Mouse (Mus musculus) liver, embryonic 16.5 days (tissue): ENCODE measurements around the gene Paqr5. TPM values are rescaled to one million over a fixed set of nuclear protein-coding genes. Genes with fewer than 3 reads are reported as not detected.
A peak's percentile ranks its signal among the peaks of the same experiment; 100 is the strongest.

Experiments
- ATAC-seq: fragments of 200-750 bp; cut with Nextera tagmentation; 2 replicates; pipeline ENCODE4 v1.8.0; 2017; ENCODE audit warnings: low read depth, mild to moderate bottlenecking, moderate number of reproducible peaks, moderate library complexity
- H3K27ac ChIP-seq: fragments of 300-500 bp; sonication (generic); 2 replicates; pipeline ENCODE4 v1.5.1; 2014; ENCODE audit warnings: mild to moderate bottlenecking, low read length
- H3K27me3 ChIP-seq: fragments of 300-500 bp; sonication (generic); 2 replicates; pipeline ENCODE4 v1.6.1; 2014; ENCODE audit warnings: low read depth, low read length, mixed read lengths; ENCODE audit not compliant: control insufficient read depth, insufficient read depth
- H3K36me3 ChIP-seq: fragments of 300-500 bp; sonication (generic); 2 replicates; pipeline ENCODE4 v1.6.1; 2014; ENCODE audit warnings: mild to moderate bottlenecking; ENCODE audit not compliant: control insufficient read depth, insufficient read depth
- H3K4me1 ChIP-seq: fragments of 300-500 bp; sonication (generic); 2 replicates; pipeline ENCODE4 v1.6.1; 2014; ENCODE audit warnings: low read depth, low read length, mixed read lengths; ENCODE audit not compliant: control insufficient read depth
- H3K4me2 ChIP-seq: fragments of 300-500 bp; sonication (generic); 2 replicates; pipeline ENCODE4 v1.6.1; 2014; ENCODE audit warnings: low read depth, low read length, mixed read lengths
- H3K4me3 ChIP-seq: fragments of 300-500 bp; sonication (generic); 2 replicates; pipeline ENCODE4 v1.5.1; 2014; ENCODE audit warnings: low read depth, mild to moderate bottlenecking, low read length
- H3K9ac ChIP-seq: fragments of 300-500 bp; sonication (generic); 2 replicates; pipeline ENCODE4 v1.6.1; 2014; ENCODE audit warnings: low read depth, low read length
- H3K9me3 ChIP-seq: fragments of 300-500 bp; sonication (generic); replicated peaks from 2 replicates; pipeline ENCODE4 v1.6.1; 2016; ENCODE audit warnings: low read length; ENCODE audit not compliant: control insufficient read depth
- WGBS: fragments of 180-500 bp; shearing (Covaris S2); extraction: QIAGEN DNeasy Blood & Tissue Kit; methylation state at CpG from one replicate; pipeline ENCODE4 v1.1.7; 2014; ENCODE audit not compliant: insufficient replicate concordance; 5-methylcytosine and 5-hydroxymethylcytosine counted together
- polyA plus RNA-seq: library from polyadenylated mRNA; unstranded; fragments of >200 nt; fragmentation: Nextera tagmentation; extraction: Ambion mirVana; gene quantifications from 2 replicates; pipeline ENCODE4 v1.2.1, GENCODE M21; 2015

Gene Paqr5
- 0.19 and 0.92 TPM in 2 replicates for polyA plus RNA-seq

GRCm38 (mm10) chr9:62026600-62026999 lies at the start of gene Paqr5:
Gene Paqr5 (minus strand): TSS chr9:62026856.
- Histone ChIP-seq H3K9ac (no peak within 1 kb of the TSS; the same call in 1 of the 2 replicates), H3K36me3 (no peaks in the 10 kb centered on the region), H3K27me3 (peaks cover 20% of the 10 kb centered on the region), H3K4me1 (peaks cover 8% of the 10 kb centered on the region), H3K9me3 (no peaks in the 10 kb centered on the region), H3K4me3 (peak within 1 kb of the TSS; percentile 53), H3K4me2 (peak within 1 kb of the TSS; percentile 66), H3K27ac (no peak within 1 kb of the TSS)
- under 1% methylated on average over 32 of the region's 32 CpGs for WGBS
- ATAC-seq: peak; percentile 77

DNA sequence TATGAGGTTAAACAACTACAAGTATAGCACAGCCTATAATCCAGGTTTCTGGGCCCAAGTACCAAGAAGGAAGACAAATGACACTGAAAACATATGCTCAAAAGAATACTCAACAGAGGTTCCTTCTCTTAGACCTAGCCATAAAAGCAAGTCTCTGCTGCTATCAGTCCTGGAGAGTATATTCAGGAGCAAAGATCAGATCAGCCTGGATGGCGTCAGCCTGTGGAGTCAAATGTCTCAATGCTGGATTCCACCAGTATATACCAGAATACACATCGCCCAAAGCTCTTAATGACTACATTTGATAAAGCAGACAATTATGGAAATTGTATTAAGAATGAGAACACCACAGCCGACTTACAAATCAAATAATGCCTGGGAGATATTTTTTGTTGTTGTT lies 35.6 kb upstream of the Paqr5 start:
- no peak for ATAC-seq
- Histone ChIP-seq H3K27me3 (no peaks in the 10 kb centered on the region), H3K4me2 (no peak overlapping the region)

GRCm38 (mm10) chr9:62060431-62060830 lies 33.8 kb upstream of the Paqr5 start:
- no peak overlapping the region for H3K27ac ChIP-seq
- no peak for ATAC-seq
- 82% methylated on average over 2 of the region's 2 CpGs for WGBS

More for the DNA sequence above, 35.6 kb upstream of the Paqr5 start:
- 61% methylated on average over 3 of the region's 3 CpGs for WGBS
- Histone ChIP-seq H3K36me3 (no peaks in the 10 kb centered on the region), H3K9ac (no peak overlapping the region), H3K9me3 (no peaks in the 10 kb centered on the region), H3K27ac (no peak overlapping the region), H3K4me1 (no peaks in the 10 kb centered on the region), H3K4me3 (no peak overlapping the region)

DNA sequence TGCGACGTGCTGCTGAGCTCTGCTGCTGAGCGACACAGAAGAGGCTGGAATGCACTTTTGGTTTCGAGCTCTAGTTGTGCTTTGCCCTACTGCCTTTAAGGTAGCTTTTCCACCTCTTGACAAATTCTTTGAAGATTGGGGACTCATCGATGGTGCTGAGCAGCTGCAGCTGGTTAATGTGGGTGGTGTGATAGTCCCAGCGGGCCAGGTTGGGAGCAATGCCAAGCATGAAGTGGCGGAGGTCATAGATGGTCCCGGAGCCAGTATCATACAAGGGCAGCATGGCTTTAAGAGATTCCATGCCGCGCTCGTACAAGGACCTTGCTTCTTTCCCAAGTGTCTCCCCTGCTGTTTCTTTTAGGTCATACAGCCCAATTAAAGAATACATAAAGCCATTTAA lies 33.3 kb upstream of the Paqr5 start:
- no peak overlapping the region for H3K27ac ChIP-seq
- no peaks in the 10 kb centered on the region for H3K36me3 ChIP-seq
- H3K4me1 ChIP-seq: no peaks in the 10 kb centered on the region
- no peak for ATAC-seq
- no peaks in the 10 kb centered on the region for H3K27me3 ChIP-seq
- H3K4me3 ChIP-seq: no peak overlapping the region
- H3K4me2 ChIP-seq: no peak overlapping the region
- 80% methylated on average over 11 of the region's 11 CpGs for WGBS
- no peaks in the 10 kb centered on the region for H3K9me3 ChIP-seq
- H3K9ac ChIP-seq: no peak overlapping the region

More at GRCm38 (mm10) chr9:62060431-62060830, 33.8 kb upstream of the Paqr5 start:
- Histone ChIP-seq H3K4me1 (no peaks in the 10 kb centered on the region), H3K4me3 (no peak overlapping the region), H3K9ac (no peak overlapping the region), H3K36me3 (no peaks in the 10 kb centered on the region), H3K9me3 (no peaks in the 10 kb centered on the region), H3K27me3 (no peaks in the 10 kb centered on the region), H3K4me2 (no peak overlapping the region)

GRCm38 (mm10) chr9:62057881-62058506 lies 31.3 kb upstream of the Paqr5 start:
- ATAC-seq: no peak
- no peaks in the 10 kb centered on the region for H3K36me3 ChIP-seq
- no peak overlapping the region for H3K4me3 ChIP-seq
- WGBS: 46% methylated on average over 7 of the region's 7 CpGs
- no peaks in the 10 kb centered on the region for H3K9me3 ChIP-seq
- no peaks in the 10 kb centered on the region for H3K27me3 ChIP-seq
- H3K4me2 ChIP-seq: no peak overlapping the region
- H3K4me1 ChIP-seq: no peaks in the 10 kb centered on the region
- H3K27ac ChIP-seq: no peak overlapping the region
- H3K9ac ChIP-seq: no peak overlapping the region

- Histone ChIP-seq H3K4me2 (no peak overlapping the region), H3K36me3 (no peaks in the 10 kb centered on the region)
Measured at GRCm38 (mm10) chr9:62056206-62056605, 29.6 kb upstream of the Paqr5 start.

GRCm38 (mm10) chr9:62050801-62051200 lies 24.1 kb upstream of the Paqr5 start:
- no peaks in the 10 kb centered on the region for H3K27me3 ChIP-seq
- no peak overlapping the region for H3K4me2 ChIP-seq
- ATAC-seq: no peak
- H3K4me1 ChIP-seq: no peaks in the 10 kb centered on the region
- H3K36me3 ChIP-seq: no peaks in the 10 kb centered on the region
- WGBS: 40% methylated on average over 4 of the region's 4 CpGs
- no peaks in the 10 kb centered on the region for H3K9me3 ChIP-seq
- no peak overlapping the region for H3K9ac ChIP-seq
- no peak overlapping the region for H3K27ac ChIP-seq
- no peak overlapping the region for H3K4me3 ChIP-seq

More at GRCm38 (mm10) chr9:62056206-62056605, 29.6 kb upstream of the Paqr5 start:
- no peaks in the 10 kb centered on the region for H3K4me1 ChIP-seq
- ATAC-seq: no peak
- WGBS: 57% methylated on average over 2 of the region's 2 CpGs
- H3K27me3 ChIP-seq: no peaks in the 10 kb centered on the region
- no peak overlapping the region for H3K9ac ChIP-seq
- H3K27ac ChIP-seq: no peak overlapping the region
- H3K4me3 ChIP-seq: no peak overlapping the region
- no peaks in the 10 kb centered on the region for H3K9me3 ChIP-seq

GRCm38 (mm10) chr9:62049166-62049565 lies 22.5 kb upstream of the Paqr5 start:
- Histone ChIP-seq H3K36me3 (no peaks in the 10 kb centered on the region), H3K4me3 (no peak overlapping the region), H3K4me2 (no peak overlapping the region), H3K9ac (no peak overlapping the region), H3K9me3 (no peaks in the 10 kb centered on the region), H3K27me3 (no peaks in the 10 kb centered on the region), H3K27ac (no peak overlapping the region), H3K4me1 (no peaks in the 10 kb centered on the region)
- ATAC-seq: no peak
- WGBS: 59% methylated on average over 8 of the region's 8 CpGs

GRCm38 (mm10) chr9:62042167-62042566 lies 15.5 kb upstream of the Paqr5 start:
- no peaks in the 10 kb centered on the region for H3K36me3 ChIP-seq
- no peaks in the 10 kb centered on the region for H3K9me3 ChIP-seq
- no peaks in the 10 kb centered on the region for H3K27me3 ChIP-seq
- H3K4me1 ChIP-seq: no peaks in the 10 kb centered on the region
- H3K4me3 ChIP-seq: no peak overlapping the region
- H3K4me2 ChIP-seq: no peak overlapping the region
- ATAC-seq: no peak
- H3K27ac ChIP-seq: no peak overlapping the region
- 58% methylated on average over 3 of the region's 3 CpGs for WGBS
- no peak overlapping the region for H3K9ac ChIP-seq
